Mouse (Mus musculus): ENCODE results near the gene Sart1.

GRCm38 (mm10) chr19:5402293-5402692, 13.8 kb upstream of the Sart1 start, which contains the start of gene Tsga10ip:
- no peak for TF ChIP-seq CTCF (conservative IDR thresholded peaks at IDR 0.05; ENCODE audit: low read length)
- TF ChIP-seq POU5F1 (IDR thresholded peaks at IDR 0.05; ENCODE audit: borderline replicate concordance, low read length), result no peak

Data from E14TG2a.4 (cell line).